Mouse (Mus musculus): Measurements from ENCODE around the gene Ubtf. TPM values are rescaled to one million over a fixed set of nuclear protein-coding genes. Genes with fewer than 3 reads are reported as not detected.
"Not testable (repeated sequence)": the region's sequence is repeated elsewhere in the genome, so short reads cannot be mapped to it uniquely, and the experiment has no call there.

Gene Ubtf
- 99.1 and 116 TPM in 2 replicates for polyA plus RNA-seq (2015; fragmentation: Nextera tagmentation; extraction: Ambion mirVana)

DNA sequence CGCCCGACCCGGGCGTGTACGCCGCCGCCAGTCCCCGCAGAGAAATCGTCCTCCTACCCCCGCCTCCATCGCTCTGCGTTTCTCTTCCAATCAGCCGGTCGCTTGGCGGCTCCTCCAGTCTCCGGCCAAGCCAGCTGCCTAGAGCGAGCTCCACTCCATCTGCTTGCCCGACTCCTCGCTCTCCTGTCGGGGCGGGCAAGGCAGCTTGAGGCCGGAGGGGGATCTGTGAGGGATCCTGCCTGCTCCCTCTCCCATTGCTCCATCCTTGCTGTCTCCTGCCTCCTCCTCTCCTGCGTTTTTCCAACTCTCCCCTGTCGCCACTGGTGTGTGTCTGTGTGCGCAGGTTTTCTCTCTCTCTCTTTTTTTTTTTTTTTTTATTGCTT is at the start of gene Ubtf:
Gene Ubtf (minus strand): TSS at position 333 of the 383 bp plus-strand sequence.
- H3K9me3 ChIP-seq (ENCODE audit: control insufficient read depth, low read length) = no peaks in the 10 kb centered on the region
- no peaks in the 10 kb centered on the region for H3K36me3 ChIP-seq (ENCODE audit: control insufficient read depth, insufficient read depth)
- peak; percentile 34 for ATAC-seq
- peak within 1 kb of the TSS; percentile 66 for H3K4me2 ChIP-seq (ENCODE audit: low read length)
- peak within 1 kb of the TSS; percentile 99 for H3K9ac ChIP-seq (replicated peaks; ENCODE audit: low read depth, low read length)
- H3K4me1 ChIP-seq (replicated peaks; ENCODE audit: control insufficient read depth, insufficient read depth, low read length) = peaks cover 26% of the 10 kb centered on the region
- H3K27me3 ChIP-seq (replicated peaks; ENCODE audit: control insufficient read depth, insufficient read depth, low read length) = no peaks in the 10 kb centered on the region
- H3K4me3 ChIP-seq (replicated peaks; ENCODE audit: low read length) = peak within 1 kb of the TSS; percentile 93
- under 1% methylated on average over 25 of the region's 25 CpGs for WGBS
- peak within 1 kb of the TSS; percentile 99 for H3K27ac ChIP-seq (ENCODE audit: low read length)

DNA sequence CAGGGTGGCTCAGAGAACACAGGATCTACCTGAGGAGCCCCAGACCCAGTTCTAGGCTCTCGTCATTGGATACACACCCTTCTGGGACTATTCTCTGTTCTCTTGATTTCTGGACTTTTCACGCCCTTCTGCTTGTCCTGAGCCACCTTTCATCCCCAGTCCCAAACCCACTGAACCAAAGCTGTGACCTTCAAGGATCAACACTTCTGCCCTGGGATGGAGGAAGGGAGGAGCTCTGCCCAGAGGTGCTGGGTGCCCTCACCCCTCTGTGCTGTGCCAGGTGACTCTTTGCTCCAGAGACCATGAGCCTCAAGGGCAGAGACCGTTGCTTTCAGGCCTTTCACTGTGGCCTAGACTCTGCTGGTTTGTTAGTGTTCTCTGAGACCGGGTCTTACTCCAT is 49.7 kb upstream of the Ubtf start:
- H3K9me3 ChIP-seq (ENCODE audit: control insufficient read depth, low read length) = no peaks in the 10 kb centered on the region
- no peak for ATAC-seq
- WGBS = 85% methylated on average over 4 of the region's 4 CpGs

GRCm38 (mm10) chr11:102368347-102368746 is 48.8 kb upstream of the Ubtf start:
- H3K4me1 ChIP-seq (replicated peaks; ENCODE audit: control insufficient read depth, insufficient read depth, low read length) = no peaks in the 10 kb centered on the region
- WGBS = 78% methylated on average over 5 of the region's 5 CpGs
- H3K9me3 ChIP-seq (ENCODE audit: control insufficient read depth, low read length) = no peaks in the 10 kb centered on the region
- no peak overlapping the region for H3K9ac ChIP-seq (replicated peaks; ENCODE audit: low read depth, low read length)
- no peaks in the 10 kb centered on the region for H3K36me3 ChIP-seq (ENCODE audit: control insufficient read depth, insufficient read depth)
- no peak overlapping the region for H3K4me2 ChIP-seq (ENCODE audit: low read length)
- no peak overlapping the region for H3K4me3 ChIP-seq (replicated peaks; ENCODE audit: low read length)
- no peak overlapping the region for H3K27ac ChIP-seq (ENCODE audit: low read length)
- H3K27me3 ChIP-seq (replicated peaks; ENCODE audit: control insufficient read depth, insufficient read depth, low read length) = no peaks in the 10 kb centered on the region
- no peak for ATAC-seq

More for the DNA sequence above, 49.7 kb upstream of the Ubtf start:
- Histone ChIP-seq H3K4me2 (ENCODE audit: low read length) (no peak overlapping the region), H3K27me3 (replicated peaks; ENCODE audit: control insufficient read depth, insufficient read depth, low read length) (no peaks in the 10 kb centered on the region), H3K4me1 (replicated peaks; ENCODE audit: control insufficient read depth, insufficient read depth, low read length) (no peaks in the 10 kb centered on the region), H3K36me3 (ENCODE audit: control insufficient read depth, insufficient read depth) (no peaks in the 10 kb centered on the region), H3K4me3 (replicated peaks; ENCODE audit: low read length) (no peak overlapping the region), H3K27ac (ENCODE audit: low read length) (no peak overlapping the region), H3K9ac (replicated peaks; ENCODE audit: low read depth, low read length) (no peak overlapping the region)

GRCm38 (mm10) chr11:102367504-102368280 is 48.1 kb upstream of the Ubtf start:
- Histone ChIP-seq H3K9ac (replicated peaks; ENCODE audit: low read depth, low read length) (no peak overlapping the region), H3K36me3 (ENCODE audit: control insufficient read depth, insufficient read depth) (no peaks in the 10 kb centered on the region), H3K4me2 (ENCODE audit: low read length) (no peak overlapping the region), H3K4me3 (replicated peaks; ENCODE audit: low read length) (no peak overlapping the region), H3K27me3 (replicated peaks; ENCODE audit: control insufficient read depth, insufficient read depth, low read length) (no peaks in the 10 kb centered on the region), H3K4me1 (replicated peaks; ENCODE audit: control insufficient read depth, insufficient read depth, low read length) (no peaks in the 10 kb centered on the region), H3K27ac (ENCODE audit: low read length) (no peak overlapping the region), H3K9me3 (ENCODE audit: control insufficient read depth, low read length) (no peaks in the 10 kb centered on the region)
- WGBS = 85% methylated on average over 9 of the region's 9 CpGs
- ATAC-seq = no peak

GRCm38 (mm10) chr11:102366103-102366502 is 46.6 kb upstream of the Ubtf start, which contains the start of gene Slc4a1:
Gene Slc4a1, minus strand, starts transcription at chr11:102366203.
- not testable (repeated sequence) for ATAC-seq; H3K9ac ChIP-seq (replicated peaks; ENCODE audit: low read depth, low read length); H3K36me3 ChIP-seq (ENCODE audit: control insufficient read depth, insufficient read depth); H3K9me3 ChIP-seq (ENCODE audit: control insufficient read depth, low read length); H3K4me3 ChIP-seq (replicated peaks; ENCODE audit: low read length); H3K4me1 ChIP-seq (replicated peaks; ENCODE audit: control insufficient read depth, insufficient read depth, low read length); H3K4me2 ChIP-seq (ENCODE audit: low read length); H3K27ac ChIP-seq (ENCODE audit: low read length); H3K27me3 ChIP-seq (replicated peaks; ENCODE audit: control insufficient read depth, insufficient read depth, low read length)
- WGBS = 82% methylated on average over 8 of the region's 8 CpGs

DNA sequence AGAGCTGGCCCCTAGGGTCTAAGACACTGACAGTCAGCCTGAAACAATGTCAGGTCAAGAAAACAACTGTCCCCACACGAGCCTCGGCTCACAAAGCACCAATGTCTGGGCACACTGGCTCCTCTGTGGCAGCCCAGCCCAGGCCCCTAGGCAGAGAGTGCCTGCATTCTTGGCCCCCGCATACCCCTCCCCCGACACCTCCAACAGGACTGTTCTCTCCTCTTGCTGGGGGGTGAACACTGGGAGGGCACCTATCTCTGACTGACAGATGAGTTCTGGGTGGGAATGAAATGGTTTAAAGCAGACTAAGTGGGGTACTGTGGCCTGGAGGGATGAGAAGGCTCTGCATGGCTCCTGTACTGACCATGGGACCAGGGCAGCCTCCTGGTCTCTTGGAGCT is 46.2 kb upstream of the Ubtf start:
- no peak overlapping the region for H3K9ac ChIP-seq (replicated peaks; ENCODE audit: low read depth, low read length)
- H3K36me3 ChIP-seq (ENCODE audit: control insufficient read depth, insufficient read depth) = no peaks in the 10 kb centered on the region
- no peaks in the 10 kb centered on the region for H3K27me3 ChIP-seq (replicated peaks; ENCODE audit: control insufficient read depth, insufficient read depth, low read length)
- no peak overlapping the region for H3K4me2 ChIP-seq (ENCODE audit: low read length)
- no peak overlapping the region for H3K4me3 ChIP-seq (replicated peaks; ENCODE audit: low read length)
- WGBS = 55% methylated on average over 4 of the region's 4 CpGs
- no peak for ATAC-seq
- H3K4me1 ChIP-seq (replicated peaks; ENCODE audit: control insufficient read depth, insufficient read depth, low read length) = no peaks in the 10 kb centered on the region
- H3K27ac ChIP-seq (ENCODE audit: low read length) = no peak overlapping the region
- no peaks in the 10 kb centered on the region for H3K9me3 ChIP-seq (ENCODE audit: control insufficient read depth, low read length)

GRCm38 (mm10) chr11:102364570-102365371 is 45.2 kb upstream of the Ubtf start:
- H3K4me3 ChIP-seq (replicated peaks; ENCODE audit: low read length) = no peak overlapping the region
- no peaks in the 10 kb centered on the region for H3K4me1 ChIP-seq (replicated peaks; ENCODE audit: control insufficient read depth, insufficient read depth, low read length)
- no peaks in the 10 kb centered on the region for H3K27me3 ChIP-seq (replicated peaks; ENCODE audit: control insufficient read depth, insufficient read depth, low read length)
- H3K36me3 ChIP-seq (ENCODE audit: control insufficient read depth, insufficient read depth) = no peaks in the 10 kb centered on the region
- no peak for ATAC-seq
- no peak overlapping the region for H3K9ac ChIP-seq (replicated peaks; ENCODE audit: low read depth, low read length)
- no peak overlapping the region for H3K4me2 ChIP-seq (ENCODE audit: low read length)
- H3K9me3 ChIP-seq (ENCODE audit: control insufficient read depth, low read length) = no peaks in the 10 kb centered on the region
- WGBS = 76% methylated on average over 14 of the region's 14 CpGs
- H3K27ac ChIP-seq (ENCODE audit: low read length) = no peak overlapping the region

- WGBS = 66% methylated on average over 2 of the region's 2 CpGs
- no peaks in the 10 kb centered on the region for H3K36me3 ChIP-seq (ENCODE audit: control insufficient read depth, insufficient read depth)
- no peak overlapping the region for H3K4me3 ChIP-seq (replicated peaks; ENCODE audit: low read length)
- no peaks in the 10 kb centered on the region for H3K9me3 ChIP-seq (ENCODE audit: control insufficient read depth, low read length)
- H3K4me2 ChIP-seq (ENCODE audit: low read length) = no peak overlapping the region
- no peak overlapping the region for H3K27ac ChIP-seq (ENCODE audit: low read length)
- no peak overlapping the region for H3K9ac ChIP-seq (replicated peaks; ENCODE audit: low read depth, low read length)
- H3K27me3 ChIP-seq (replicated peaks; ENCODE audit: control insufficient read depth, insufficient read depth, low read length) = no peaks in the 10 kb centered on the region
- ATAC-seq = no peak
- H3K4me1 ChIP-seq (replicated peaks; ENCODE audit: control insufficient read depth, insufficient read depth, low read length) = no peaks in the 10 kb centered on the region
Observed at GRCm38 (mm10) chr11:102363623-102364022, 44.1 kb upstream of the Ubtf start.

GRCm38 (mm10) chr11:102361776-102362495 is 42.4 kb upstream of the Ubtf start:
- Histone ChIP-seq H3K4me3 (replicated peaks; ENCODE audit: low read length) (no peak overlapping the region), H3K9me3 (ENCODE audit: control insufficient read depth, low read length) (no peaks in the 10 kb centered on the region), H3K4me2 (ENCODE audit: low read length) (no peak overlapping the region), H3K27me3 (replicated peaks; ENCODE audit: control insufficient read depth, insufficient read depth, low read length) (no peaks in the 10 kb centered on the region), H3K4me1 (replicated peaks; ENCODE audit: control insufficient read depth, insufficient read depth, low read length) (no peaks in the 10 kb centered on the region), H3K9ac (replicated peaks; ENCODE audit: low read depth, low read length) (no peak overlapping the region), H3K36me3 (ENCODE audit: control insufficient read depth, insufficient read depth) (no peaks in the 10 kb centered on the region), H3K27ac (ENCODE audit: low read length) (no peak overlapping the region)
- 88% methylated on average over 8 of the region's 8 CpGs for WGBS
- ATAC-seq = no peak
